In the genomic region with DNA sequence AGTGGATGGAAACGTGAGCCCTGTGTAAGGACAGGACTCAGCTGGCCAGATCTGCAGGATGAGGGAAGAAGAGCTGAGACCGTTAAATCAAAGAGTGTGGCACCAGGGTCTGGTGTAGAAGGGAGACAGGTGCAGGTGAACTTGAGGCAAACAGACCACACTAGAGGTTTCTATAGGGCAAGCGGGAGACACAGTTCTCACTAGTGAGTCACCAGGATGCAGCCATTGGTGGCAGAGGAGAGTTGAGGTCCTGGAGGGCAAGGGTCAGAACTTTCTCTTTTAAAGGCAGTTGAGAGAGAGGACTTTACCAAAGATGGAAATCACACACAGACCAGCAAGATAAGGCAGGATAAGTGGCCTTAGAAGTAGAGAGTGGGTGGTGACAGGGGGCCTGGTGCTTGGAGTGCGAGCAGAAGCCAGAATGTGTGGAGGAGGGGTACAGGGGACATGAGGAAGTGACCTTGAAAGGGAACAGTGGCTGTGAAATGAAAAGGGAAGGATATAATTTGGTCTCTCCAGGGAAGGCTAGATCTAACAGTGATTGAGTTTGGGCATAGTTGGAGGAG, we compare ENCODE assay signal across 28 mouse cellular contexts. TPM values are rescaled to one million over a fixed set of nuclear protein-coding genes. Genes with fewer than 3 reads are reported as not detected.
DNase-seq lines count a peak whose midpoint lies in the region; ATAC-seq and TF ChIP-seq lines count a peak whose summit lies in the region.
"Had no signal": no experiment of that assay in that cellular context is flagged by ENCODE, and none has a peak within 500 bp of the region (broad histone marks: within the 10 kb centered on the region; RNA-seq: fewer than 3 reads in every experiment).

No protein-coding gene starts in this region.

- no peak for TF ChIP-seq CTCF in lung, postnatal 0 days (IDR thresholded peaks at IDR 0.05)

- no peaks in the 10 kb centered on the region for H3K9me3 ChIP-seq in heart, embryonic 10.5 days
- H3K9me3 ChIP-seq in heart, embryonic 16.5 days (replicated peaks; ENCODE audit: control insufficient read depth, low read length): no peaks in the 10 kb centered on the region
- H3K9me3 ChIP-seq in lung, postnatal 0 days (ENCODE audit: low read length): no peaks in the 10 kb centered on the region
- H3K9me3 ChIP-seq: forebrain, embryonic 13.5 days; limb, embryonic 12.5 days; neural tube, embryonic 13.5 days had no signal

- H3K36me3 ChIP-seq in heart, embryonic 10.5 days: peaks cover 52% of the 10 kb centered on the region
- peaks cover 26% of the 10 kb centered on the region for H3K36me3 ChIP-seq in heart, embryonic 16.5 days (ENCODE audit: control insufficient read depth, insufficient read depth)
- no peaks in the 10 kb centered on the region for H3K36me3 ChIP-seq in lung, postnatal 0 days (ENCODE audit: insufficient read depth, low read length)
- H3K36me3 ChIP-seq: limb, embryonic 12.5 days; neural tube, embryonic 13.5 days had no signal

- DNase-seq in heart, embryonic 10.5 days (ENCODE audit: low spot score): peak; percentile 92
- DNase-seq in heart, postnatal 4 days: no peak
- DNase-seq in heart, postnatal 14 days: no peak
- DNase-seq in lung, postnatal 0 days (ENCODE audit: low spot score): no peak
- no peak for DNase-seq in lung, postnatal 4 days
- no peak for DNase-seq in frontal cortex, postnatal 36 days (ENCODE audit: low spot score in 2 of 2)
- DNase-seq: adrenal gland, postnatal 14 days; cerebellum, adult 2 months; cerebellum, postnatal 25 days; embryo, embryonic 11 days; gastrocnemius, postnatal 10 days; kidney, adult 9 months; kidney, postnatal 14 days; layer of hippocampus, postnatal 36 days; liver, postnatal 0 days; retina, postnatal 1 day; right cerebral cortex, postnatal 25 days; spleen, adult 18-20 months had no signal

- 31% methylated on average over 4 of the region's 4 CpGs for WGBS in heart, embryonic 10.5 days
- WGBS in heart, embryonic 16.5 days: 30% methylated on average over 4 of the region's 4 CpGs
- 30% methylated on average over 4 of the region's 4 CpGs for WGBS in lung, postnatal 0 days

- H3K9ac ChIP-seq in heart, embryonic 16.5 days (ENCODE audit: low read length): peak overlapping the region; percentile 27
- no peak overlapping the region for H3K9ac ChIP-seq in lung, postnatal 0 days (replicated peaks; ENCODE audit: low read depth)
- H3K9ac ChIP-seq: forebrain, embryonic 13.5 days; hindbrain, embryonic 14.5 days; limb, embryonic 12.5 days; liver, postnatal 0 days; neural tube, embryonic 13.5 days had no signal

- no peak overlapping the region for H3K4me3 ChIP-seq in heart, embryonic 10.5 days
- H3K4me3 ChIP-seq in heart, embryonic 16.5 days (ENCODE audit: low read length): no peak overlapping the region
- H3K4me3 ChIP-seq in lung, postnatal 0 days (ENCODE audit: low read depth, low read length): no peak overlapping the region
- H3K4me3 ChIP-seq: forebrain, embryonic 13.5 days; limb, embryonic 12.5 days; myocyte; neural tube, embryonic 13.5 days had no signal

- TF ChIP-seq EP300 in lung, postnatal 0 days (IDR thresholded peaks at IDR 0.05): no peak

- H3K27ac ChIP-seq in heart, embryonic 10.5 days: peak overlapping the region; percentile 92
- peak overlapping the region; percentile 86 for H3K27ac ChIP-seq in heart, embryonic 16.5 days (ENCODE audit: low read length)
- H3K27ac ChIP-seq in lung, postnatal 0 days (ENCODE audit: low read length): no peak overlapping the region
- H3K27ac ChIP-seq: forebrain, embryonic 13.5 days; hindbrain, embryonic 14.5 days; limb, embryonic 12.5 days; neural tube, embryonic 13.5 days had no signal

- ATAC-seq in heart, embryonic 16.5 days (replicated peaks; ENCODE audit: extremely low read depth, insufficient read depth, low FRiP score): peak; percentile 79
- 0 out of 2 replicates have a peak, but pooled peaks have one; percentile 7 for ATAC-seq in lung, postnatal 0 days
- ATAC-seq in megakaryocyte progenitor cell, adult 5-6 weeks (replicated peaks; ENCODE audit: poor library complexity): 0 out of 2 replicates have a peak, but pooled peaks have one; percentile 14
- ATAC-seq: forebrain, embryonic 13.5 days; inflammation-experienced regulatory T-cells, adult 6 months; liver, postnatal 0 days; midbrain, embryonic 16.5 days had no signal

- peaks cover 91% of the 10 kb centered on the region for H3K4me1 ChIP-seq in heart, embryonic 10.5 days
- H3K4me1 ChIP-seq in heart, embryonic 16.5 days (ENCODE audit: control insufficient read depth, insufficient read depth, low read length): peaks cover 72% of the 10 kb centered on the region
- peaks cover 4% of the 10 kb centered on the region; the same call in 1 of the 2 replicates for H3K4me1 ChIP-seq in lung, postnatal 0 days (ENCODE audit: insufficient read depth, low read depth, low read length)
- H3K4me1 ChIP-seq: forebrain, embryonic 13.5 days; limb, embryonic 12.5 days; neural tube, embryonic 13.5 days had no signal

- H3K27me3 ChIP-seq in heart, embryonic 10.5 days (ENCODE audit: insufficient read depth, poor library complexity, severe bottlenecking): no peaks in the 10 kb centered on the region
- H3K27me3 ChIP-seq in heart, embryonic 16.5 days (ENCODE audit: control insufficient read depth, insufficient read depth, low read length): no peaks in the 10 kb centered on the region
- no peaks in the 10 kb centered on the region for H3K27me3 ChIP-seq in lung, postnatal 0 days (replicated peaks; ENCODE audit: insufficient read depth, low read length)
- H3K27me3 ChIP-seq: forebrain, embryonic 13.5 days; limb, embryonic 12.5 days; neural tube, embryonic 13.5 days had no signal

- no peak overlapping the region for H3K4me2 ChIP-seq in heart, embryonic 16.5 days (ENCODE audit: low read depth, low read length)
- H3K4me2 ChIP-seq in lung, postnatal 0 days (replicated peaks; ENCODE audit: low read depth, low read length): no peak overlapping the region
- H3K4me2 ChIP-seq: forebrain, embryonic 13.5 days; hindbrain, embryonic 14.5 days; limb, embryonic 12.5 days; liver, embryonic 11.5 days; neural tube, embryonic 13.5 days had no signal

- intact Hi-C loops in heart, postnatal 14 days (cut with DNase I): no loop called here

RNA-seq across cellular contexts. Expression of a gene that starts 32.8 kb away (rescaled TPM):
- polyA plus RNA-seq in heart, embryonic 10.5 days (2016; fragmentation: Nextera tagmentation; extraction: Ambion mirVana): 77.8 and 153 TPM in 2 replicates
- 100 to 1,000 TPM; 281 to 298 TPM for total RNA-seq in heart, postnatal 4 days (2021)
- polyA plus RNA-seq in heart, embryonic 16.5 days (2015; fragmentation: Nextera tagmentation; extraction: Ambion mirVana): 128 and 145 TPM in 2 replicates
- total RNA-seq in heart, postnatal 14 days (2021): 100 to 1,000 TPM; 105 to 127 TPM
- 19.7 and 21.5 TPM in 2 replicates for polyA plus RNA-seq in lung, postnatal 0 days (2015; fragmentation: Nextera tagmentation; extraction: Ambion mirVana)
- total RNA-seq in megakaryocyte progenitor cell, adult 5-6 weeks (2015): 0.52 and 0.88 TPM in 2 replicates
- 0.46 and 0.54 TPM in 2 replicates for total RNA-seq in megakaryocyte progenitor cell, adult 5-6 weeks (2017)

Comparison
In these comparisons a context has a peak if more than half of its experiments do, and no peak if none do; other contexts are left out.
1. ATAC-seq: peak in every context shown above with its lines; median percentile 79 in heart, embryonic 16.5 days; 14 in megakaryocyte progenitor cell, adult 5-6 weeks; 7 in lung, postnatal 0 days.
2. RNA of a gene that starts 32.8 kb away (total RNA-seq): 281 to 298 TPM in heart, postnatal 4 days and 105 to 127 TPM in heart, postnatal 14 days; 0.46 to 0.88 TPM in megakaryocyte progenitor cell, adult 5-6 weeks; every median in the first group is over 10 times any median in the second.